Mouse (Mus musculus) central nervous system, embryonic 14 days (tissue): ENCODE results near the gene Ap2m1. TPM values are rescaled to one million over a fixed set of nuclear protein-coding genes. Genes with fewer than 3 reads are reported as not detected.

Experiments used
- polyA plus RNA-seq: library from polyadenylated mRNA; depleted of rRNA; stranded (reverse); fragments of >200 nt; gene quantifications from 2 replicates; pipeline ENCODE4 v1.2.3, GENCODE M21; 2012; rRNA removed

The Ap2m1 gene
- polyA plus RNA-seq, result 996 and 1,020 TPM in 2 replicates

DNA sequence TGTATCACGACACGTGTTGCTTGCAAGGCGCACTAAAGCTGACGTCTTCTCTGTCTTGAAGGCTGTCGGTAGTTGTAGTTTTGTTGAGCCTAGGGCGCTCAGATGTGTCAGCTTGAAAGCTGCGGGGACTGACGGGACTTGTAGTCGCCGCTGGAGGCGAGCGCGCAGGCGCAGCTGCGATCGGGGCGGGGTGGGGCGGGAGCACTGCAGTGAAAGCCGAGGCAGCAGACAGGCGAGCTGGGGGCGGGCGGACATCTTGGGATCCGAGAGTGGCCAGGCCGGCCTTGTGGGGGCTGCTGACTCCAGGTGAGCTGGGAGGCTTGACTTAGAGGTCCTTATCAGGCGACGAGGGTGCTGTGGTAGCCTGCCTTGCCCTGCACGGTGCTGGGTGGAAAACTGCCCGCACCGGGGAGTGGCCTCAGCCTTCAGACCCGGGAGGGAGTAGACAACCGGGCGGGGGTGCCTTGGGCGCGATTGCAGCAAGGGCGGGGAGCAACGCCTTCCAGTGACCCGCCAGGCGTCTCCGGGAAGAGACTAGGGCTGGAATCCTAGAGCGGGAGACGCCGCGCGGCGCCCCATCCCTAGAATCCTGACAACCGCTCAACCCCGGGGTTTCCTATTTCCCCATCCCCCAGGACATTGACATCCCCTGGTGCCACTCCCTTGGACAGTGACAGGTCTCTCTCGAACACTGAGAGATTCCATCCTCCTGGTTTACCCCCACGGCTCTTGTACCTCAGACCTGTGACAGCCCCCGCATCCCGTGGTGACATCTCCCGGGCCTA is at the start of gene Ap2m1:
Gene Ap2m1, plus strand, starts transcription at position 183 of the 785 bp plus-strand sequence.

GRCm38 (mm10) chr16:20498677-20499475 is 36.4 kb upstream of the Ap2m1 start, which contains the start of gene Eif2b5:
Gene Eif2b5, plus strand, starts transcription at chr16:20498817.

DNA sequence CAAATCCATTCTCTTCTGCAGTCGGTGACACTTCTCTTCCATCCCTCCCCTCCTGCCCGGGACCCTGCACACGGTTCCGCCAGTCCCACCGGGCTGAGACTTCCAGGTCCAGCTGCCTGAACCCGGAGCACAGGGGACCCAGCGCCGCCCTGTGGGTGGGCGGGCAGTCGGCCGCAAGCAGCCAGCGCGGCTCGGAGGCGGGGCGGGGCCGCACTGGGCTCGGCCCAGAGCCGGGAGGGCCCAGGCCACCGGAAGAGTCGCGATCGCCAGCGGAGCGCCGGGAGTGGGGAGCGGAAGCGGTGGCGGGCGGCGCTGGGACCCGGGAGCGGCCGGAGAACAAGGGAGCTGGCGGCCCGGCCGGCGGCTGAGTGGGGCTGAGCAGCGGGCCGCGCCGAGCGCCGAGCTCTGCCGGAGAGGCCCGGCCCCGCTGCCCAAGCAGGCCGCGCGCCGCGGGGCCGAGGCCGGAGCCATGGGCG is 18.5 kb upstream of the Ap2m1 start, which contains the start of gene Dvl3:
Gene Dvl3, plus strand, starts transcription at position 257 of the 476 bp plus-strand sequence.

GRCm38 (mm10) chr16:20548096-20548948 is 13.0 kb downstream of the Ap2m1 start, which contains the start of gene Abcf3:
Gene Abcf3, plus strand, starts transcription at chr16:20548577.

DNA sequence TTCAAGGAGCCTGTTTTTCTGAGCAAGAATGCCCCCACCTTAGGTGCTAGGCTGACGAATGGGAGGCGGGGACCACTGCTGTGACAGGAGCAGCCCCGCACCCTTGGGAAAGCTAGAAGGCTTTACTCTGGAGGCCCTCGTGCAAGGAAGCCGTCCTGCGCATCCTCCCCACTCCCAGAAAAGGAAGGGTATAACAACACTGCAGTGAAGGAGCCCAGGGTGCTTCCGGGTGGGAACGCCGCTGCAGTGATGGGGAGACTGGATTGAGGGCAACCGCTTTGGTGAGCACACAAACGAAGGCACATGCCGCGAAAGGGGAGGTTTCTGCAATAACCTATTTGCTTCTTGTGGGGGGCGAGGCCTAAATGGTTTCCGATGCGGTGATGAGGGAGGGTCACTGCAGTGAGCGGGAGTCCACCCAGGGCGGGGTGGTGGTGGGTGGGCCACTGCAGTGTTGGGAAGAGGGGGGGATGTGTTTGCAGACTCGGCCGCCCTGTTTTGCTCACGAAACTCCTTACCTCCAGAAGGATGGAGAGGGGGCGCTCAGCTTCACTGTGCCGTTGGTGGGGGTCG is 54.2 kb downstream of the Ap2m1 start, which contains the start of gene Vwa5b2:
Gene Vwa5b2, plus strand, starts transcription at position 106 of the 573 bp plus-strand sequence.

Other genes with a start within 250 kb of the Ap2m1 start
- gene Parl, start 233.1 kb upstream of the Ap2m1 start, polyA plus RNA-seq, result 65.5 and 68.5 TPM in 2 replicates
- gene Cyp2ab1, start 210.1 kb upstream of the Ap2m1 start, polyA plus RNA-seq, result 0.02 and 0.03 TPM in 2 replicates
- 269 and 286 TPM in 2 replicates for gene Abcc5, start 109.1 kb upstream of the Ap2m1 start, polyA plus RNA-seq
- 50.9 and 53.0 TPM in 2 replicates for gene Eif2b5, start 36.7 kb upstream of the Ap2m1 start, polyA plus RNA-seq
- 81.3 and 94.9 TPM in 2 replicates for gene Dvl3, start 18.5 kb upstream of the Ap2m1 start, polyA plus RNA-seq
- gene Abcf3, start 13.1 kb downstream of the Ap2m1 start, polyA plus RNA-seq, result 68.0 and 74.3 TPM in 2 replicates
- 29.8 and 35.2 TPM in 2 replicates for gene Vwa5b2, start 54.0 kb downstream of the Ap2m1 start, polyA plus RNA-seq
- gene Eef1akmt4, start 76.1 kb downstream of the Ap2m1 start, polyA plus RNA-seq, result 11.8 and 12.3 TPM in 2 replicates
- 0.06 TPM in 1 of 2 replicates, not detected in the other for gene Gm49333, start 76.1 kb downstream of the Ap2m1 start, polyA plus RNA-seq
- 27.2 and 27.6 TPM in 2 replicates for gene Alg3, start 76.3 kb downstream of the Ap2m1 start, polyA plus RNA-seq
- gene Camk2n2, start 85.8 kb downstream of the Ap2m1 start, polyA plus RNA-seq, result 65.1 and 66.7 TPM in 2 replicates
- 29.3 and 32.5 TPM in 2 replicates for gene Ece2, start 94.3 kb downstream of the Ap2m1 start, polyA plus RNA-seq
- 219 and 227 TPM in 2 replicates for gene Psmd2, start 116.2 kb downstream of the Ap2m1 start, polyA plus RNA-seq
- gene Eif4g1, start 132.8 kb downstream of the Ap2m1 start, polyA plus RNA-seq, result 245 and 252 TPM in 2 replicates
- 44.1 and 52.6 TPM in 2 replicates for gene Fam131a, start 157.8 kb downstream of the Ap2m1 start, polyA plus RNA-seq
- 67.8 and 68.8 TPM in 2 replicates for gene Polr2h, start 182.2 kb downstream of the Ap2m1 start, polyA plus RNA-seq
- 80.5 and 93.6 TPM in 2 replicates for gene Clcn2, start 182.3 kb downstream of the Ap2m1 start, polyA plus RNA-seq
- 24.7 and 29.3 TPM in 2 replicates for gene Chrd, start 197.6 kb downstream of the Ap2m1 start, polyA plus RNA-seq
- gene Thpo, start 199.0 kb downstream of the Ap2m1 start, polyA plus RNA-seq, result 3.2 and 3.3 TPM in 2 replicates